ENCODE assay signal across 8 mouse cellular contexts in the genomic region with DNA sequence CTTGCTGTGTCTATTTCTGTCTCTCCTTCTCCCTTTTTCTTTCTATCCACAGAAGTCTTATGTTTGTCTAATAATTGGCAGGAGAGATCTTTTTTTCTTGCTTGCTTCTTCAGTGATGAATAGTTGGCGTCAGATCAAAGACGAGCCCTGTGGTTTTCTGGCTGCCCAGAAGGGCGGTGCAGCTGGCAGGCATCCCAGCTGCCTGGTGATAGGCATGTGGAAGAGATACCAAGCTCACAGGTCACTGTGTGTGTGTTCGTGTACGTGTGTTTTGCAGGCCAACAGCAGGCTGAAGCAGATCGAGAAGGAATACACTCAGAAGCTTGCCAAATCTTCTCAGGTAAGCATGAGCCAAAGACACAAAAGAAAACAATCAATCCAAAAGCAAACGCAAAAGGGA.
DNase-seq lines count a peak whose midpoint lies in the region; ATAC-seq lines count a peak whose summit lies in the region.

No protein-coding gene starts in this region.

- no peaks in the 10 kb centered on the region for H3K36me3 ChIP-seq in embryonic facial prominence, embryonic 12.5 days
- no peaks in the 10 kb centered on the region for H3K36me3 ChIP-seq in embryonic facial prominence, embryonic 10.5 days (replicated peaks)

- no peaks in the 10 kb centered on the region for H3K9me3 ChIP-seq in embryonic facial prominence, embryonic 12.5 days
- no peaks in the 10 kb centered on the region for H3K9me3 ChIP-seq in embryonic facial prominence, embryonic 10.5 days

- WGBS in embryonic facial prominence, embryonic 12.5 days, result 52% methylated on average over 7 of the region's 7 CpGs
- 82% methylated on average over 7 of the region's 7 CpGs for WGBS in embryonic facial prominence, embryonic 10.5 days

- H3K9ac ChIP-seq in embryonic facial prominence, embryonic 12.5 days, result no peak overlapping the region; the same call in 1 of the 2 replicates

- H3K27ac ChIP-seq in embryonic facial prominence, embryonic 12.5 days, result peak overlapping the region; percentile 66
- H3K27ac ChIP-seq in embryonic facial prominence, embryonic 10.5 days (replicated peaks), result no peak overlapping the region

- intact Hi-C loops in gastrocnemius, postnatal 14 days (cut with DNase I; ENCODE audit: low total_unique reads), result no loop called here

- H3K4me3 ChIP-seq in embryonic facial prominence, embryonic 12.5 days, result no peak overlapping the region
- H3K4me3 ChIP-seq in embryonic facial prominence, embryonic 10.5 days, result no peak overlapping the region

- no peak for DNase-seq in embryonic facial prominence, embryonic 10.5 days (ENCODE audit: low spot score)
- peak; percentile 53 for DNase-seq in 416B (ENCODE audit: low read depth)
- DNase-seq in cerebellum, adult 9-10 months, result peak; percentile 59
- peak; percentile 54 for DNase-seq in gastrocnemius, postnatal 14 days
- DNase-seq in kidney, postnatal 10 days, result peak; percentile 85
- peak; percentile 21 for DNase-seq in thymus, postnatal 0 days (ENCODE audit: low spot score)

- H3K4me2 ChIP-seq in embryonic facial prominence, embryonic 12.5 days (replicated peaks), result no peak overlapping the region

- no peak for ATAC-seq in embryonic facial prominence, embryonic 12.5 days (ENCODE audit: insufficient number of reproducible peaks, insufficient read depth, low FRiP score, low TSS enrichment)
- 0 out of 2 replicates have a peak, but pooled peaks have one; percentile 23 for ATAC-seq in megakaryocyte, adult 5-6 weeks (ENCODE audit: poor library complexity, severe bottlenecking)

- no peaks in the 10 kb centered on the region for H3K27me3 ChIP-seq in embryonic facial prominence, embryonic 12.5 days
- H3K27me3 ChIP-seq in embryonic facial prominence, embryonic 10.5 days (replicated peaks; ENCODE audit: low read depth, poor library complexity, severe bottlenecking), result no peaks in the 10 kb centered on the region

- peaks cover 23% of the 10 kb centered on the region; the same call in 1 of the 2 replicates for H3K4me1 ChIP-seq in embryonic facial prominence, embryonic 12.5 days
- H3K4me1 ChIP-seq in embryonic facial prominence, embryonic 10.5 days, result peaks cover 5% of the 10 kb centered on the region; the same call in 1 of the 2 replicates
